Mouse (Mus musculus) MEL (cell line): ENCODE measurements at regions not wholly inside any gene's neighbourhood (a gene's known extent, or its start where the extent isn't known, plus 50 kb on each side); places are given as distances from the start of the nearest gene placed in this dataset.

ENCODE experiments used
- CHD2 ChIP-seq: IDR thresholded peaks from 2 replicates; pipeline ENCODE4 v1.6.1; 2011; ENCODE audit warnings: low read length, improper control_type of control experiment
- CTCF ChIP-seq, 3 experiments: IDR thresholded peaks in 2 of 3; conservative IDR thresholded peaks in 1 of 3; 2 replicates each; pipeline ENCODE4 v1.5.1; 2011 to 2012; ENCODE audit warnings: low read length in 3 of 3, low read depth in 2 of 3, mild to moderate bottlenecking in 2 of 3, improper control_type of control experiment in 1 of 3, inconsistent platforms in 1 of 3, mixed read lengths in 1 of 3, moderate library complexity in 1 of 3; ENCODE audit not compliant: control insufficient read depth in 1 of 3, insufficient read depth in 1 of 3, poor library complexity in 1 of 3, severe bottlenecking in 1 of 3
- E2F4 ChIP-seq: IDR thresholded peaks from 2 replicates; pipeline ENCODE4 v1.6.1; 2011; ENCODE audit warnings: low read depth, low read length, improper control_type of control experiment, borderline replicate concordance
- GABPA ChIP-seq: IDR thresholded peaks from 2 replicates; pipeline ENCODE4 v1.6.1; 2012; ENCODE audit warnings: low read depth, mild to moderate bottlenecking, inconsistent platforms, low read length, improper control_type of control experiment, moderate library complexity
- MAX ChIP-seq: IDR thresholded peaks from 2 replicates; pipeline ENCODE4 v1.6.1; 2011; ENCODE audit warnings: low read length, improper control_type of control experiment
- MYC ChIP-seq: IDR thresholded peaks from 2 replicates; pipeline ENCODE4 v1.6.1; 2011; ENCODE audit warnings: low read depth, mild to moderate bottlenecking, low read length, improper control_type of control experiment, moderate library complexity
- NRF1 ChIP-seq: IDR thresholded peaks from 2 replicates; pipeline ENCODE4 v1.6.1; 2014; ENCODE audit warnings: low read depth, mild to moderate bottlenecking, inconsistent platforms, low read length, improper control_type of control experiment, moderate library complexity; ENCODE audit not compliant: poor library complexity, insufficient read depth, severe bottlenecking
- POLR2A ChIP-seq, 2 experiments: IDR thresholded peaks; 2 replicates each; pipeline ENCODE4 v1.6.1; 2011 to 2012; ENCODE audit warnings: low read length in 2 of 2, mild to moderate bottlenecking in 2 of 2, control low read depth in 1 of 2, improper control_type of control experiment in 1 of 2, low read depth in 1 of 2, moderate library complexity in 1 of 2; ENCODE audit not compliant: control insufficient read depth in 1 of 2, insufficient read depth in 1 of 2, poor library complexity in 1 of 2
- POLR2AphosphoS2 ChIP-seq: IDR thresholded peaks from 2 replicates; pipeline ENCODE4 v1.6.1; 2011; ENCODE audit warnings: low read length, improper control_type of control experiment
- POLR2AphosphoS5 ChIP-seq: IDR thresholded peaks from 2 replicates; pipeline ENCODE4 v1.6.1; 2012; ENCODE audit warnings: low read depth, borderline replicate concordance, mild to moderate bottlenecking, inconsistent platforms, low read length, moderate library complexity, mixed read lengths
- RCOR1 ChIP-seq: IDR thresholded peaks from 2 replicates; pipeline ENCODE4 v1.6.1; 2012; ENCODE audit warnings: low read depth, mild to moderate bottlenecking, inconsistent platforms, low read length, improper control_type of control experiment
- USF2 ChIP-seq, 2 experiments: IDR thresholded peaks; 2 replicates each; pipeline ENCODE4 v1.6.1; 2011 to 2012; ENCODE audit warnings: improper control_type of control experiment in 2 of 2, low read length in 2 of 2, borderline replicate concordance in 1 of 2, inconsistent platforms in 1 of 2, low read depth in 1 of 2, mild to moderate bottlenecking in 1 of 2; ENCODE audit not compliant: insufficient read depth in 1 of 2

DNA sequence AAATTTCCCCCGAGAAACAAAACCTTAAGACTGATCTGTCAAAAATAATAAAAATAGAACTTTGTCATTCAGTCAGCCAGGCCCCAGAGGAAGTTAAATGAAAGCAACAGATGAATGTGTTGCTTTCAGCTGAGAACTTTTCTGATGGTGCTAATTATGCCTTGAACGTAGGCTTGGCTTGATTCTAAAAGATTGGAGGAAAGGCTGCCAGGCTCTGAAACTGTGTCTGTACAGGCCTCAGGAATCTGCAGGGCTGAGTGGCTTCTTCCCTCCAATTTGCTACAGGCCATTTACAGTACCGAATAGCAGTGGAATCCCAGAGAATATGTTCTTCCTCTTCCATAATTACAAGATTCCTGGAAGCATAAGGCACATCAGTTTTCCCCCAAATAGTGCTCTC, 1103.2 kb upstream of the Crim1 start:
- TF ChIP-seq CHD2 (no peak), MYC (no peak), NRF1 (no peak), CTCF (IDR thresholded peaks at IDR 0.05 in 2 of 3, conservative IDR thresholded peaks at IDR 0.05 in 1 of 3; ENCODE audit: control insufficient read depth in 1 of 3, insufficient read depth in 1 of 3, low read depth in 2 of 3, low read length in 3 of 3, poor library complexity in 1 of 3, severe bottlenecking in 1 of 3) (no peak), USF2 (IDR thresholded peaks at IDR 0.05; ENCODE audit: borderline replicate concordance in 1 of 2, insufficient read depth in 1 of 2, low read depth in 1 of 2, low read length in 2 of 2) (no peak), RCOR1 (no peak), MAX (no peak), POLR2AphosphoS2 (no peak), GABPA (no peak), E2F4 (no peak), POLR2AphosphoS5 (no peak), POLR2A (IDR thresholded peaks at IDR 0.05; ENCODE audit: control insufficient read depth in 1 of 2, insufficient read depth in 1 of 2, low read depth in 1 of 2, low read length in 2 of 2, poor library complexity in 1 of 2) (no peak)
